Mouse (Mus musculus): ENCODE measurements around the gene Gm2a.

- TF ChIP-seq CTCF (IDR thresholded peaks at IDR 0.05; ENCODE audit: borderline replicate concordance, insufficient read depth, low read depth, low read length): peak; percentile 70
- TF ChIP-seq POLR2A (IDR thresholded peaks at IDR 0.05; ENCODE audit: borderline replicate concordance, insufficient read depth, low read length): no peak
These were observed 61.0 kb downstream of the Gm2a start for GRCm38 (mm10) chr11:55158785-55159359.
